In genomic region chr2:76621724-76622123, GRCm38 (mm10) we compare ENCODE assay signal across 26 mouse cellular contexts. TPM values are rescaled to one million over a fixed set of nuclear protein-coding genes. Genes with fewer than 3 reads are reported as not detected.
DNase-seq lines count a peak whose midpoint lies in the region; ATAC-seq and TF ChIP-seq lines count a peak whose summit lies in the region.
"Had no signal": no experiment of that assay in that cellular context is flagged by ENCODE, and none has a peak within 500 bp of the region (broad histone marks: within the 10 kb centered on the region; RNA-seq: fewer than 3 reads in every experiment).

No protein-coding gene starts in this region.

- peaks cover 18% of the 10 kb centered on the region; the same call in 1 of the 2 replicates for H3K36me3 ChIP-seq in intestine, postnatal 0 days (ENCODE audit: control insufficient read depth, insufficient read depth)
- H3K36me3 ChIP-seq in intestine, embryonic 16.5 days (ENCODE audit: control insufficient read depth, insufficient read depth, low read length): peaks cover 13% of the 10 kb centered on the region
- H3K36me3 ChIP-seq in small intestine, adult 2 months (ENCODE audit: control insufficient read depth, insufficient read depth, low read length): peaks cover 2% of the 10 kb centered on the region; the same call in 1 of the 2 replicates

- H3K4me1 ChIP-seq in intestine, postnatal 0 days (replicated peaks; ENCODE audit: control insufficient read depth, insufficient read depth, low read length): no peaks in the 10 kb centered on the region
- H3K4me1 ChIP-seq in intestine, embryonic 16.5 days (ENCODE audit: control insufficient read depth, insufficient read depth, low read length): no peaks in the 10 kb centered on the region
- peaks cover 10% of the 10 kb centered on the region; the same call in 1 of the 2 replicates for H3K4me1 ChIP-seq in small intestine, adult 2 months (ENCODE audit: control insufficient read depth, insufficient read depth, insufficient read length, low read length)
- H3K4me1 ChIP-seq: embryonic facial prominence, embryonic 13.5 days; forebrain, embryonic 12.5 days; forebrain, embryonic 15.5 days; heart, embryonic 12.5 days; heart, embryonic 15.5 days; hindbrain, embryonic 15.5 days had no signal

- H3K4me3 ChIP-seq in intestine, postnatal 0 days (ENCODE audit: low read depth, low read length): no peak overlapping the region
- H3K4me3 ChIP-seq in intestine, embryonic 16.5 days (ENCODE audit: low read length): no peak overlapping the region
- no peak overlapping the region for H3K4me3 ChIP-seq in small intestine, adult 2 months (ENCODE audit: low read depth, low read length)
- H3K4me3 ChIP-seq: embryonic facial prominence, embryonic 13.5 days; erythroblast, embryonic 14.5 days; forebrain, embryonic 12.5 days; forebrain, embryonic 15.5 days; heart, adult 2 months; heart, embryonic 12.5 days; heart, embryonic 15.5 days; hindbrain, embryonic 15.5 days had no signal

- no peak for TF ChIP-seq CTCF in intestine, postnatal 0 days (IDR thresholded peaks at IDR 0.05; ENCODE audit: low read depth)
- TF ChIP-seq CTCF in small intestine, adult 2 months (IDR thresholded peaks at IDR 0.05; ENCODE audit: extremely low read depth, insufficient read length, insufficient replicate concordance, low read depth, low read length): no peak

- no peak overlapping the region for H3K4me2 ChIP-seq in intestine, postnatal 0 days (replicated peaks; ENCODE audit: low read depth)
- H3K4me2 ChIP-seq in intestine, embryonic 16.5 days (ENCODE audit: low read depth, low read length): no peak overlapping the region
- H3K4me2 ChIP-seq: embryonic facial prominence, embryonic 13.5 days; forebrain, embryonic 12.5 days; forebrain, embryonic 15.5 days; heart, embryonic 12.5 days; heart, embryonic 15.5 days; hindbrain, embryonic 15.5 days had no signal

- H3K9ac ChIP-seq in intestine, postnatal 0 days (ENCODE audit: low read depth, low read length): no peak overlapping the region
- no peak overlapping the region for H3K9ac ChIP-seq in intestine, embryonic 16.5 days (ENCODE audit: low read depth, low read length)
- H3K9ac ChIP-seq: embryonic facial prominence, embryonic 13.5 days; forebrain, embryonic 12.5 days; forebrain, embryonic 15.5 days; heart, embryonic 12.5 days; heart, embryonic 15.5 days; hindbrain, embryonic 15.5 days had no signal

- no peak overlapping the region for H3K27ac ChIP-seq in intestine, postnatal 0 days (ENCODE audit: low read depth, low read length)
- no peak overlapping the region for H3K27ac ChIP-seq in intestine, embryonic 16.5 days (ENCODE audit: low read length)
- peak overlapping the region; percentile 78 for H3K27ac ChIP-seq in small intestine, adult 2 months (ENCODE audit: insufficient read depth, low read depth, low read length)
- H3K27ac ChIP-seq: embryonic facial prominence, embryonic 13.5 days; forebrain, embryonic 12.5 days; forebrain, embryonic 15.5 days; heart, adult 2 months; heart, embryonic 15.5 days; hindbrain, embryonic 15.5 days had no signal

- TF ChIP-seq POLR2A in small intestine, adult 2 months (IDR thresholded peaks at IDR 0.05; ENCODE audit: low read depth, low read length): no peak

- peak; percentile 27 for DNase-seq in embryo, embryonic 10 days (ENCODE audit: low spot score)
- no peak for DNase-seq in embryo, embryonic 11 days
- DNase-seq in embryo, embryonic 10.5 days (ENCODE audit: low spot score): peak; percentile 8
- DNase-seq in spleen, postnatal 36 days (ENCODE audit: low spot score in 2 of 2): no peak
- DNase-seq in cerebellum, adult 9-10 months: no peak
- DNase-seq: adrenal gland, adult 8-10 months; adrenal gland, postnatal 25 days; cerebellum, adult 11-12 months; cerebellum, adult 8-10 months; cerebellum, postnatal 14 days; gastrocnemius, postnatal 25 days; heart, adult 2 months; heart, postnatal 10 days; heart, postnatal 36 days had no signal

- 39% methylated on average over 1 of the region's 1 CpGs for WGBS in intestine, postnatal 0 days
- WGBS in intestine, embryonic 16.5 days: 66% methylated on average over 1 of the region's 1 CpGs
- WGBS in small intestine, adult 2 months: 30% methylated on average over 1 of the region's 1 CpGs

- H3K27me3 ChIP-seq in intestine, postnatal 0 days (replicated peaks; ENCODE audit: control insufficient read depth, insufficient read depth, low read length): no peaks in the 10 kb centered on the region
- no peaks in the 10 kb centered on the region for H3K27me3 ChIP-seq in intestine, embryonic 16.5 days (replicated peaks; ENCODE audit: control insufficient read depth, insufficient read depth, low read length)
- no peaks in the 10 kb centered on the region for H3K27me3 ChIP-seq in small intestine, adult 2 months (ENCODE audit: control insufficient read depth, insufficient read depth, low read length)
- H3K27me3 ChIP-seq: embryonic facial prominence, embryonic 13.5 days; forebrain, embryonic 12.5 days; forebrain, embryonic 15.5 days; heart, embryonic 12.5 days; heart, embryonic 15.5 days; hindbrain, embryonic 15.5 days had no signal

- 0 out of 2 replicates have a peak, but pooled peaks have one; percentile 52 for ATAC-seq in intestine, postnatal 0 days
- no peak for ATAC-seq in intestine, embryonic 16.5 days
- ATAC-seq: activated CD4-positive, CD25-positive, alpha-beta regulatory T cell, adult 4 months; forebrain, embryonic 15.5 days had no signal

- H3K9me3 ChIP-seq in intestine, postnatal 0 days (ENCODE audit: control insufficient read depth): no peaks in the 10 kb centered on the region
- no peaks in the 10 kb centered on the region for H3K9me3 ChIP-seq in intestine, embryonic 16.5 days (ENCODE audit: control insufficient read depth, low read length)
- H3K9me3 ChIP-seq: forebrain, embryonic 15.5 days; hindbrain, embryonic 15.5 days had no signal

RNA-seq across cellular contexts. Expression of gene Prkra, which starts 26.1 kb away (rescaled TPM):
- polyA plus RNA-seq in intestine, postnatal 0 days (2015; fragmentation: Nextera tagmentation; extraction: Ambion mirVana): 20.0 and 20.3 TPM in 2 replicates
- polyA plus RNA-seq in intestine, embryonic 16.5 days (2015; fragmentation: Nextera tagmentation; extraction: Ambion mirVana): 37.8 and 38.3 TPM in 2 replicates
- polyA plus RNA-seq in small intestine, adult 2 months (2012; rRNA removed): 7.9 and 15.5 TPM in 2 replicates

RNA-seq across cellular contexts. Expression of gene Pjvk, which starts 26.6 kb away (rescaled TPM):
- polyA plus RNA-seq in intestine, postnatal 0 days (2015; fragmentation: Nextera tagmentation; extraction: Ambion mirVana): 0.12 and 0.31 TPM in 2 replicates
- not detected in 2 replicates for polyA plus RNA-seq in intestine, embryonic 16.5 days (2015; fragmentation: Nextera tagmentation; extraction: Ambion mirVana)
- not detected in 2 replicates for polyA plus RNA-seq in small intestine, adult 2 months (2012; rRNA removed)
- polyA plus RNA-seq: activated CD4-positive, CD25-positive, alpha-beta regulatory T cell, adult 4 months; erythroblast, embryonic 14.5 days; gonadal fat pad, adult 2 months; heart, embryonic 12.5 days; heart, embryonic 15.5 days had no signal

RNA-seq across cellular contexts. Expression of gene Fkbp7, which starts 51.2 kb away (rescaled TPM):
- polyA plus RNA-seq in intestine, postnatal 0 days (2015; fragmentation: Nextera tagmentation; extraction: Ambion mirVana): 30.0 and 30.8 TPM in 2 replicates
- polyA plus RNA-seq in intestine, embryonic 16.5 days (2015; fragmentation: Nextera tagmentation; extraction: Ambion mirVana): 42.7 and 44.5 TPM in 2 replicates
- 0.14 TPM in 1 of 2 replicates, not detected in the other for polyA plus RNA-seq in small intestine, adult 2 months (2012; rRNA removed)

RNA-seq across cellular contexts. Expression of gene Plekha3, which starts 53.4 kb away (rescaled TPM):
- polyA plus RNA-seq in intestine, postnatal 0 days (2015; fragmentation: Nextera tagmentation; extraction: Ambion mirVana): 8.3 and 8.5 TPM in 2 replicates
- 2.1 and 2.2 TPM in 2 replicates for polyA plus RNA-seq in intestine, embryonic 16.5 days (2015; fragmentation: Nextera tagmentation; extraction: Ambion mirVana)
- 3.9 and 9.2 TPM in 2 replicates for polyA plus RNA-seq in small intestine, adult 2 months (2012; rRNA removed)

Comparison
In these comparisons a context has a peak if more than half of its experiments do, and no peak if none do; other contexts are left out.
1. DNase-seq: peak in embryo, embryonic 10 days (single experiment) and embryo, embryonic 10.5 days (single experiment); none in embryo, embryonic 11 days (single experiment), spleen, postnatal 36 days (0 of 2) and cerebellum, adult 9-10 months (single experiment).
2. RNA of gene Fkbp7, which starts 51.2 kb away (polyA plus RNA-seq): 42.7 to 44.5 TPM in intestine, embryonic 16.5 days and 30.0 to 30.8 TPM in intestine, postnatal 0 days; 0.14 TPM in small intestine, adult 2 months; every median in the first group is over 10 times any median in the second.